Mouse (Mus musculus) CH12.LX (cell line): ENCODE data around the gene Clcn6. TPM values are rescaled to one million over a fixed set of nuclear protein-coding genes. Genes with fewer than 3 reads are reported as not detected.

Source experiments
- DNase-seq: peaks from one replicate; pipeline ENCODE4 v3.0.0-alpha.2; 2013; ENCODE audit errors: extremely low read depth
- H3K27ac ChIP-seq: 2 replicates; pipeline ENCODE4 v1.5.1; 2012; ENCODE audit warnings: low read depth, mild to moderate bottlenecking, control low read depth, moderate library complexity; ENCODE audit not compliant: insufficient read depth
- H3K27me3 ChIP-seq: replicated peaks from 2 replicates; pipeline ENCODE3; 2012; ENCODE audit warnings: inconsistent platforms
- H3K36me3 ChIP-seq, 2 experiments: replicated peaks in 1 of 2; 2 replicates each; pipeline versions ENCODE3 to v1.6.1; 2012; ENCODE audit warnings: inconsistent platforms in 1 of 2, low read length in 1 of 2, mild to moderate bottlenecking in 1 of 2, mixed read lengths in 1 of 2, moderate library complexity in 1 of 2; ENCODE audit not compliant: control insufficient read depth in 1 of 2, insufficient read depth in 1 of 2
- H3K4me1 ChIP-seq, 2 experiments: 2 replicates each; pipeline ENCODE4 v1.6.1; 2012; ENCODE audit warnings: inconsistent platforms in 1 of 2, moderate library complexity in 1 of 2; ENCODE audit not compliant: insufficient read depth in 2 of 2, control insufficient read depth in 1 of 2
- H3K4me2 ChIP-seq: 2 replicates; pipeline ENCODE4 v1.6.1; 2012; ENCODE audit warnings: low read depth, mild to moderate bottlenecking, control low read depth; ENCODE audit not compliant: poor library complexity, insufficient read depth, severe bottlenecking
- H3K4me3 ChIP-seq, 3 experiments: fragments of 150-350 bp in 1 of 3; sonication (generic) in 1 of 3; replicated peaks in 1 of 3; 2 replicates each; pipeline versions ENCODE3 to v1.5.1; 2011 to 2012; ENCODE audit warnings: low read depth in 2 of 3, low read length in 2 of 3, mild to moderate bottlenecking in 2 of 3, moderate library complexity in 2 of 3, control low read depth in 1 of 3, improper control_type of control experiment in 1 of 3, inconsistent platforms in 1 of 3, mixed read lengths in 1 of 3; ENCODE audit not compliant: poor library complexity in 1 of 3
- H3K79me2 ChIP-seq: replicated peaks from 2 replicates; pipeline ENCODE4 v1.6.1; 2012; ENCODE audit warnings: mild to moderate bottlenecking, moderate library complexity; ENCODE audit not compliant: control insufficient read depth, poor library complexity, insufficient read depth, severe bottlenecking; ENCODE audit errors: extremely low read depth
- H3K9ac ChIP-seq: 2 replicates; pipeline ENCODE4 v1.6.1; 2012; ENCODE audit warnings: low read depth, mild to moderate bottlenecking, control low read depth, moderate library complexity; ENCODE audit not compliant: insufficient read depth
- H3K9me3 ChIP-seq: replicated peaks from 2 replicates; pipeline ENCODE3; 2012; ENCODE audit warnings: low read length, inconsistent platforms, mixed read lengths
- CHD1 ChIP-seq: IDR thresholded peaks from 2 replicates; pipeline ENCODE4 v1.6.1; 2012; ENCODE audit warnings: low read depth, low read length, improper control_type of control experiment, inconsistent platforms
- ELF1 ChIP-seq: IDR thresholded peaks from 2 replicates; pipeline ENCODE4 v1.6.1; 2014; ENCODE audit warnings: low read depth, mild to moderate bottlenecking, inconsistent platforms, low read length, improper control_type of control experiment
- GABPA ChIP-seq: IDR thresholded peaks from 2 replicates; pipeline ENCODE4 v1.6.1; 2012; ENCODE audit warnings: low read depth, low read length, improper control_type of control experiment, inconsistent platforms; ENCODE audit not compliant: insufficient replicate concordance
- KAT2A ChIP-seq: IDR thresholded peaks from 2 replicates; pipeline ENCODE4 v1.6.1; 2012; ENCODE audit warnings: low read length, improper control_type of control experiment, inconsistent platforms; ENCODE audit not compliant: insufficient replicate concordance
- MAFK ChIP-seq: IDR thresholded peaks from 2 replicates; pipeline ENCODE4 v1.6.1; 2011; ENCODE audit warnings: low read length, improper control_type of control experiment; ENCODE audit not compliant: insufficient replicate concordance
- MAX ChIP-seq: IDR thresholded peaks from 2 replicates; pipeline ENCODE4 v1.6.1; 2011; ENCODE audit warnings: low read length, improper control_type of control experiment
- MAZ ChIP-seq: IDR thresholded peaks from 2 replicates; pipeline ENCODE4 v1.6.1; 2012; ENCODE audit warnings: low read depth, mild to moderate bottlenecking, inconsistent platforms, low read length, improper control_type of control experiment, moderate library complexity
- MXI1 ChIP-seq: IDR thresholded peaks from 2 replicates; pipeline ENCODE4 v1.6.1; 2011; ENCODE audit warnings: mild to moderate bottlenecking, low read depth, low read length, improper control_type of control experiment
- MYC ChIP-seq: IDR thresholded peaks from 2 replicates; pipeline ENCODE4 v1.6.1; 2011; ENCODE audit warnings: low read depth, mild to moderate bottlenecking, improper control_type of control experiment, low read length
- POLR2AphosphoS2 ChIP-seq: IDR thresholded peaks from 2 replicates; pipeline ENCODE4 v1.6.1; 2011; ENCODE audit warnings: low read depth, low read length, improper control_type of control experiment
- SIN3A ChIP-seq: IDR thresholded peaks from 2 replicates; pipeline ENCODE4 v1.6.1; 2012; ENCODE audit warnings: low read length, improper control_type of control experiment, inconsistent platforms
- SMC3 ChIP-seq: IDR thresholded peaks from 2 replicates; pipeline ENCODE4 v1.6.1; 2011; ENCODE audit warnings: low read depth, low read length, improper control_type of control experiment
- TCF12 ChIP-seq: IDR thresholded peaks from 2 replicates; pipeline ENCODE4 v1.6.1; 2014; ENCODE audit warnings: low read depth, mild to moderate bottlenecking, inconsistent platforms, low read length, improper control_type of control experiment
- ZC3H11A ChIP-seq: IDR thresholded peaks from 2 replicates; pipeline ENCODE4 v1.6.1; 2012; ENCODE audit warnings: low read depth, mild to moderate bottlenecking, inconsistent platforms, low read length, improper control_type of control experiment
- ZMIZ1 ChIP-seq: IDR thresholded peaks from 2 replicates; pipeline ENCODE4 v1.6.1; 2012; ENCODE audit warnings: low read depth, mild to moderate bottlenecking, inconsistent platforms, low read length, improper control_type of control experiment
- dilution Hi-C: fragments of 300-500 bp; cut with MboI; formaldehyde crosslinking; loops from 2 replicates; pipeline ENCODE4 v1.14.3; 2020; ENCODE audit warnings: low sequenced_read_pairs; ENCODE audit not compliant: extremely low pct_unique_long_range_greater_than_20kb, extremely low pct_ligation_motif_present
- in situ Hi-C: fragments of 300-500 bp; cut with MboI; formaldehyde crosslinking; loops from 3 replicates; pipeline ENCODE4 v1.14.3; 2019; ENCODE audit warnings: low sequenced_read_pairs, low pct_ligation_motif_present, low pct_unique_long_range_greater_than_20kb, mixed read lengths
- polyA plus RNA-seq: library from polyadenylated mRNA; unstranded; fragments of >175 nt; gene quantifications from 2 replicates; pipeline ENCODE4 v1.2.1, GENCODE M21; 2012; ENCODE audit warnings: low read depth; ENCODE audit not compliant: insufficient read length
- total RNA-seq, 2 experiments: library from RNA; depleted of rRNA; stranded (reverse); fragments of 300-350 nt in 1 of 2; fragments of >200 nt in 1 of 2; gene quantifications; 2 replicates each; pipeline ENCODE4 v1.2.3; 2012 to 2014

Gene Clcn6
- total and polyA plus RNA-seq, 3 experiments = 4.8 to 10.6 (median 5.7) TPM

DNA sequence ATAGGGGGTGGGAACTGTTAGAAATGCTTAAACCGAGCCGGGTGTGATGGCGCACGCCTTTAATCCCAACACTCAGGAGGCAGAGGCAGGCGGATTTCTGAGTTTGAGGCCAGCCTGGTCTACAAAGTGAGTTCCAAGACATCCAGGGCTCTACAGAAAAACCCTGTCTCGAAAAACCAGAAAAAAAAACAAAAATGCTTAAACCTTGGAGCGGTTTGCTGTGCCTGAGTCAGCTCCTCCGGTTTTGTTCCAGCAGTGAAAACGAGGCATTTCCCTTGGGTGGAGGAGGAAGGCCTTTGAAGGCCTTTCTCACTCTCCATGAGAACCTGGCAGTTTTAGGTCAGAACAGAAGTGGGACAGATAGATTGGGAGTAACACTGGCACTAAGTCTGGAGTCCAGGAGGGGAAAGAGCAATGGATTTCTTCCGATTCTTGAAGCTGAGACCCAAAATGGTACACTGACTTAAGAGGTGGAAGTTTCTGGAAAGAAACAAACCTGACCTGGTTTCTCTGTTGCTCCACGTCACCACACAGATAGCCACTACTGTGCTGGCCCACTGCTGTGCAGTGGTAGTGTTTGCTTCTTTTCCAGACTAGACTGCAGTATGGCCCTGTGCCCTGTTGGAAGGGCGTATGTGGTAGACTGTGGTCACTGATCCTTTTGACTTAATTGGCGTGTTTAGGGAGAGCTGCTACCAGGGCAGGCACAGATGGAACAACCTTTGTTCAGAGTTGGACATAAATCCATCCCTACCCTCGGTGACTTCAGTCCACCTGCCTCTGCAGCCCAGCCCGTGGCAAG is 1.6 kb upstream of the Clcn6 start:
- H3K9me3 ChIP-seq = no peaks in the 10 kb centered on the region
- peaks cover 13 to 54% of the 10 kb centered on the region in 2 experiments for H3K4me1 ChIP-seq
- H3K27ac ChIP-seq = no peak overlapping the region
- H3K9ac ChIP-seq = peak overlapping the region; percentile 90; the same call in 1 of the 2 replicates
- peak overlapping the region in 2 of 3 experiments; percentile 84 to 88 for H3K4me3 ChIP-seq
- no peaks in the 10 kb centered on the region for H3K27me3 ChIP-seq
- no peak for DNase-seq
- in situ Hi-C loops (no loop called here), dilution Hi-C loops (no loop called here)
- peaks cover 33 to 50% of the 10 kb centered on the region in 2 experiments for H3K36me3 ChIP-seq
- peak overlapping the region; percentile 53 for H3K4me2 ChIP-seq
- TF ChIP-seq SMC3 (no peak), MXI1 (no peak), ZC3H11A (no peak), CHD1 (0 out of 2 replicates have a peak, but pooled peaks have one; percentile 4)
- H3K79me2 ChIP-seq = 0 out of 2 replicates have a peak, but pooled peaks cover 6% of the 10 kb centered on the region

DNA sequence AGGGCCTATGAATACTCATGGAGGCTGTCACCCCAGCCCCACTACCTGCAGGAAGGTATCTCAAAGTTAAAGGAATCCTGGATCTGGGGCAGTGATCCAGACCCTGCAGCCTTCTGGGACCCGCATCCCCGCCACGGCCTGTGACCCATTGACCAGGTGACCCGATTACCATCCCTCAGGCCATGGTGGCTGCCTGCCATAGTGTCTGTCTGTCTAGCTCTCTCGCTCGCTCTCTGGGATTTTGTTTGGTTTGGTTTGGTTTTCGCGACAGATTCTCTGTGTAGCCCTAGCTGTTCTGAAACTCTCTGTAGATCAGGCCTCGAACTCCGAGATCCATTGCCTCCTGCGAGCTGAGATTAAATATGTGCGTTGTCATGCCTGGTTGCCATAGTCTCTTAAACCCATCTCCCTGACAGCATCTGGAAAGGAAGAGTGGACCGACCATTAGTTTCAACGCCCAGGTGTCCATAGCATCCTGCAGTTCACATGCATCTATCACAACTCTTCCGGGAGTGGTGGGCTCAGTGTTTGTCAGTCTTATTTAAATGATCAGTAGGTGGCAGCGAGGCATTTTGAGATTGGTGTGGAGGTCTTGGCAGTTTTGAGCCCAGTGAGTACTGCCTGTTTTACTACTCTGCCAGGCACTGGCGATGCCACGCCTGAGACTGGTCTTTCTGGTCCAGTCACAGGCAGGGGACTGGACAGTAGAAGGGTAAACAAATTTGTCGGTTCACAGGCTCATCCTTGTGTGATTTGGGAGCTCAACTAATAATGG is 820 bp upstream of the Clcn6 start:
- TF ChIP-seq MAFK (no peak), ELF1 (0 out of 2 replicates have a peak, but pooled peaks have one; percentile 21), ZMIZ1 (no peak; the same call in 1 of the 2 replicates), MAX (0 out of 2 replicates have a peak, but pooled peaks have one; percentile 38), KAT2A (no peak), POLR2AphosphoS2 (no peak), SIN3A (0 out of 2 replicates have a peak, but pooled peaks have one; percentile 37), CHD1 (peak; percentile 61; the same call in 1 of the 2 replicates), MXI1 (no peak), TCF12 (no peak), GABPA (no peak), MYC (no peak), MAZ (0 out of 2 replicates have a peak, but pooled peaks have one; percentile 29)
- TF ChIP-seq, all 38 proteins: peak for 5
- H3K79me2 ChIP-seq = 0 out of 2 replicates have a peak, but pooled peaks cover 6% of the 10 kb centered on the region
- no peaks in the 10 kb centered on the region for H3K9me3 ChIP-seq
- peak overlapping the region; percentile 84 to 88 (median 87) for H3K4me3 ChIP-seq
- H3K4me1 ChIP-seq = peaks cover 12 to 54% of the 10 kb centered on the region in 2 experiments
- peak overlapping the region; percentile 53 for H3K4me2 ChIP-seq
- H3K36me3 ChIP-seq = peaks cover 26 to 47% of the 10 kb centered on the region in 2 experiments
- in situ Hi-C loops (no loop called here), dilution Hi-C loops (no loop called here)
- no peaks in the 10 kb centered on the region for H3K27me3 ChIP-seq
- peak overlapping the region; percentile 26; the same call in 1 of the 2 replicates for H3K27ac ChIP-seq
- peak overlapping the region; percentile 90 for H3K9ac ChIP-seq
- peak; percentile 23 for DNase-seq
